Comparison of ENCODE assay signal across 37 mouse cellular contexts in the genomic region with DNA sequence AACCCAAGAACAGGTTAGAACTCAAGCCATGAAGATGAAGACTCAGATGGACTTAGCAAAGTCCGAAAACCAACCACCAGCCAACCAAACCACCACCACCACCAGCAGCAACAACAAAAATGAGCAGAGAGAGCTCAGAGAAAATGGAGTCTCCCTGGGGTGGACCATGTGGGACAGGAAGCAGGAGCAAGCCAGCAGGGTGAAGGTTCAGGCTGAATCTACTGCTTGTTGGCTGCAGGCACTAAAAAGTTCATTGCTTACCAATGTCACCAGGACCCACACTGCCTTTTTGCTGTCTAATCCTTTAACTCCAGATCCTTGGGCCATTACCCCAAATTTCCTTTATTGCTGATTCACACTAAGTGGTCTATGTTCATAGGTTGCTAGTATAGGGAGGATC. TPM values are rescaled to one million over a fixed set of nuclear protein-coding genes. Genes with fewer than 3 reads are reported as not detected.
DNase-seq lines count a peak whose midpoint lies in the region; ATAC-seq and TF ChIP-seq lines count a peak whose summit lies in the region.
"Had no signal": no experiment of that assay in that cellular context is flagged by ENCODE, and none has a peak within 500 bp of the region (broad histone marks: within the 10 kb centered on the region; RNA-seq: fewer than 3 reads in every experiment).

No protein-coding gene starts in this region.

- TF ChIP-seq POLR2A in kidney, adult 2 months (IDR thresholded peaks at IDR 0.05; ENCODE audit: low read depth, low read length), result no peak

- H3K9me3 ChIP-seq in kidney, embryonic 14.5 days (ENCODE audit: control insufficient read depth, low read length), result no peaks in the 10 kb centered on the region
- H3K9me3 ChIP-seq: embryonic facial prominence, embryonic 12.5 days; embryonic facial prominence, embryonic 15.5 days; G1E had no signal

- peak overlapping the region; percentile 28; the same call in 1 of the 2 replicates for H3K27ac ChIP-seq in kidney, adult 2 months (ENCODE audit: insufficient read depth, low read depth, low read length)
- no peak overlapping the region for H3K27ac ChIP-seq in kidney, embryonic 14.5 days (ENCODE audit: low read depth, low read length)
- H3K27ac ChIP-seq: embryonic facial prominence, embryonic 12.5 days; embryonic facial prominence, embryonic 15.5 days; gastrocnemius, adult 2 months; heart, adult 2 months; hindbrain, embryonic 14.5 days; hindbrain, postnatal 0 days had no signal

- H3K36me3 ChIP-seq in kidney, adult 2 months (ENCODE audit: control insufficient read depth, insufficient read depth, low read length), result no peaks in the 10 kb centered on the region
- no peaks in the 10 kb centered on the region for H3K36me3 ChIP-seq in kidney, embryonic 14.5 days (ENCODE audit: control insufficient read depth, insufficient read depth, low read length)
- H3K36me3 ChIP-seq: embryonic facial prominence, embryonic 12.5 days; embryonic facial prominence, embryonic 15.5 days; G1E had no signal

- H3K4me2 ChIP-seq in kidney, embryonic 14.5 days (replicated peaks; ENCODE audit: low read depth, low read length), result no peak overlapping the region
- H3K4me2 ChIP-seq: embryonic facial prominence, embryonic 12.5 days; embryonic facial prominence, embryonic 15.5 days; heart, embryonic 11.5 days; hindbrain, embryonic 14.5 days had no signal

- H3K9ac ChIP-seq in kidney, embryonic 14.5 days (ENCODE audit: low read depth, low read length), result no peak overlapping the region
- H3K9ac ChIP-seq: embryonic facial prominence, embryonic 12.5 days; embryonic facial prominence, embryonic 15.5 days; forebrain, postnatal 0 days; hindbrain, embryonic 14.5 days had no signal

- no peak for TF ChIP-seq CTCF in kidney, adult 2 months (conservative IDR thresholded peaks at IDR 0.05; ENCODE audit: insufficient read depth, insufficient read length, low read depth, low read length)

- H3K27me3 ChIP-seq in kidney, adult 2 months (replicated peaks; ENCODE audit: control insufficient read depth, insufficient read depth, low read length), result no peaks in the 10 kb centered on the region
- no peaks in the 10 kb centered on the region for H3K27me3 ChIP-seq in kidney, embryonic 14.5 days (ENCODE audit: control insufficient read depth, insufficient read depth, low read length)
- H3K27me3 ChIP-seq: CH12.LX; embryonic facial prominence, embryonic 12.5 days; embryonic facial prominence, embryonic 15.5 days; Patski had no signal

- WGBS in kidney, adult 2 months, result 100% methylated on average over 1 of the region's 1 CpGs
- 100% methylated on average over 1 of the region's 1 CpGs for WGBS in kidney, embryonic 14.5 days

- H3K4me3 ChIP-seq in kidney, adult 2 months (ENCODE audit: insufficient read depth, low read depth, low read length), result no peak overlapping the region
- no peak overlapping the region for H3K4me3 ChIP-seq in kidney, embryonic 14.5 days (ENCODE audit: low read length)
- H3K4me3 ChIP-seq: embryonic facial prominence, embryonic 12.5 days; embryonic facial prominence, embryonic 15.5 days; gastrocnemius, adult 2 months; heart, adult 2 months had no signal

- peak; percentile 34 for DNase-seq in adrenal gland, postnatal 14 days
- DNase-seq in adrenal gland, postnatal 4 days (ENCODE audit: low spot score in 2 of 2), result no peak
- DNase-seq in kidney, adult 2 months, result peak; percentile 48
- DNase-seq in kidney, adult 11 months, result no peak
- DNase-seq in kidney, postnatal 10 days, result peak; percentile 35
- peak; percentile 64 for DNase-seq in adipocyte (ENCODE audit: low spot score)
- no peak for DNase-seq in cerebellum, adult 11 months
- DNase-seq: adrenal gland, adult 8-10 months; B cell, adult 2 months; cerebellum, adult 2 months; cerebellum, adult 9-11 months; cerebellum, postnatal 25 days; forebrain, postnatal 0 days; gastrocnemius, adult 2 months; gastrocnemius, postnatal 25 days; heart, adult 2 months; heart, postnatal 4 days had no signal

- no peak for ATAC-seq in kidney, embryonic 14.5 days (ENCODE audit: low FRiP score, low TSS enrichment)
- ATAC-seq: forebrain, embryonic 14.5 days; forebrain, postnatal 0 days; hindbrain, postnatal 0 days; inflammation-experienced regulatory T-cells, adult 6 months; intestine, embryonic 16.5 days; Patski had no signal

- no peaks in the 10 kb centered on the region for H3K4me1 ChIP-seq in kidney, adult 2 months (ENCODE audit: control insufficient read depth, insufficient read depth, low read length)
- H3K4me1 ChIP-seq in kidney, embryonic 14.5 days (ENCODE audit: control insufficient read depth, insufficient read depth, low read length), result peaks cover 13% of the 10 kb centered on the region

RNA-seq across cellular contexts. Expression of gene Gm6993, which starts 7.9 kb away (rescaled TPM):
- not detected in 2 replicates for total RNA-seq in adrenal gland, postnatal 14 days (2021)
- not detected for total RNA-seq in adrenal gland, postnatal 4 days (2021)
- not detected in 2 replicates for polyA plus RNA-seq in kidney, adult 2 months (2012; rRNA removed)
- polyA plus RNA-seq in kidney, embryonic 14.5 days (2014; fragmentation: Nextera tagmentation; extraction: Ambion mirVana), result not detected in 2 replicates
- total RNA-seq: adrenal gland, adult 8-10 months; CH12.LX; common myeloid progenitor, adult 5-6 weeks; forebrain, postnatal 0 days; G1E; gastrocnemius, adult 2 months; gastrocnemius, postnatal 25 days; heart, adult 2 months; heart, postnatal 4 days; hindbrain, postnatal 0 days had no signal
- polyA plus RNA-seq: brain, embryonic 14.5 days; cerebellum, adult 2 months; embryonic facial prominence, embryonic 12.5 days; embryonic facial prominence, embryonic 15.5 days; forebrain, embryonic 11.5 days; forebrain, embryonic 14.5 days; forebrain, postnatal 0 days; frontal cortex, adult 2 months; G1E; gonadal fat pad, adult 2 months; heart, adult 2 months; heart, embryonic 11.5 days; heart, embryonic 14.5 days; heart, postnatal 0 days; hindbrain, embryonic 11.5 days; hindbrain, embryonic 14.5 days; hindbrain, postnatal 0 days; inflammation-experienced regulatory T-cells, adult 6 months; intestine, embryonic 16.5 days; Patski had no signal

RNA-seq across cellular contexts. Expression of gene Lamb1, which starts 32.4 kb away (rescaled TPM):
- 174 and 193 TPM in 2 replicates for total RNA-seq in adrenal gland, postnatal 14 days (2021)
- 100 to 1,000 TPM; 236 to 271 TPM for total RNA-seq in adrenal gland, postnatal 4 days (2021)
- 41.0 and 46.5 TPM in 2 replicates for polyA plus RNA-seq in kidney, adult 2 months (2012; rRNA removed)
- polyA plus RNA-seq in kidney, embryonic 14.5 days (2014; fragmentation: Nextera tagmentation; extraction: Ambion mirVana), result 65.2 and 121 TPM in 2 replicates
- polyA plus RNA-seq: G1E; inflammation-experienced regulatory T-cells, adult 6 months had no signal

Comparison
In these comparisons a context has a peak if more than half of its experiments do, and no peak if none do; other contexts are left out.
1. DNase-seq: peak in adrenal gland, postnatal 14 days (single experiment), kidney, adult 2 months (single experiment), kidney, postnatal 10 days (single experiment) and adipocyte (single experiment); none in adrenal gland, postnatal 4 days (0 of 2), kidney, adult 11 months (single experiment) and cerebellum, adult 11 months (single experiment).